Mouse (Mus musculus): ENCODE measurements at regions not wholly inside any gene's neighbourhood (a gene's known extent, or its start where the extent isn't known, plus 50 kb on each side); places are given as distances from the start of the nearest gene placed in this dataset.
"Not testable (repeated sequence)": the region's sequence is repeated elsewhere in the genome, so short reads cannot be mapped to it uniquely, and the experiment has no call there.

DNA sequence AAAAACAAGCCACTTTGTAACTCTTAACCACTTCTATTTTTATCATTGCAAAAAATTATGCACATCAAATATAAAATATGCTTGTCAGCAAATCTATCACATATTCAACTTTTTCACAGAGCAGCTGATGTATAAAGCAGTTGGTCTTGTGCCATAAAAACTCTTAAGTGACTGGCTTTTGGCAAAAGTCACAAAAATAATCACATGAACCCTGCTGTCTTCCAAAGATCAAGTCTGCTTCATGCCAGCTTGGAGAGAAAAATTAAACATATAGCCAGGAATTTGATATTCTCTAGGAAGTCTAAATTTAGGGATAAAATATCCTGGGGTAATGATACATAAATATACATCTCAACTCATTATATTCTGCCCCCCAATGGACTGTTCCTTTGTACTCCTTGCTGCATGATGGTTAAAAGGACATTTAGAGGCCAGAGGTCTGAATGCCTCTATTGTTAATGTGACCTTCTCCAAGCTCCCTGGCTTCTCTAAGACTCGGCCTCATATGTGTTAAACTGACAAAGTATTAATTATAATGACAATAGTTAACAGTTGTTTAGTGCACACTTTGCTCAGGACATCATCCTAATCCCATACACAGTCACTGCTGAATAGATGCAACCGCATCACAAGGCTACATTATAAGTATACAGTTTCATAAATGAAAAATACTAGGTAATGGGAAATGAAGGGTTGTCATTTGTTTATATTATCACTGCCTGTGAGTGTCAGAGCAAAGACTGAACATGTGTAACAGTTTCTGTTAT, 422.9 kb upstream of the Hs3st1 start:
- Histone ChIP-seq H3K9ac (replicated peaks; ENCODE audit: low read depth, low read length) (no peak overlapping the region), H3K4me2 (ENCODE audit: low read depth, low read length) (no peak overlapping the region), H3K4me3 (ENCODE audit: low read depth, low read length) (no peak overlapping the region), H3K9me3 (ENCODE audit: control insufficient read depth, low read length) (no peaks in the 10 kb centered on the region), H3K36me3 (ENCODE audit: control insufficient read depth, insufficient read depth, low read length) (no peaks in the 10 kb centered on the region), H3K27ac (ENCODE audit: low read depth, low read length) (no peak overlapping the region), H3K4me1 (ENCODE audit: control insufficient read depth, insufficient read depth, low read length) (no peaks in the 10 kb centered on the region), H3K27me3 (ENCODE audit: control insufficient read depth, insufficient read depth, low read length) (no peaks in the 10 kb centered on the region)
- no peak for ATAC-seq (ENCODE audit: low read depth)
- 39% methylated on average over 2 of the region's 2 CpGs for WGBS

DNA sequence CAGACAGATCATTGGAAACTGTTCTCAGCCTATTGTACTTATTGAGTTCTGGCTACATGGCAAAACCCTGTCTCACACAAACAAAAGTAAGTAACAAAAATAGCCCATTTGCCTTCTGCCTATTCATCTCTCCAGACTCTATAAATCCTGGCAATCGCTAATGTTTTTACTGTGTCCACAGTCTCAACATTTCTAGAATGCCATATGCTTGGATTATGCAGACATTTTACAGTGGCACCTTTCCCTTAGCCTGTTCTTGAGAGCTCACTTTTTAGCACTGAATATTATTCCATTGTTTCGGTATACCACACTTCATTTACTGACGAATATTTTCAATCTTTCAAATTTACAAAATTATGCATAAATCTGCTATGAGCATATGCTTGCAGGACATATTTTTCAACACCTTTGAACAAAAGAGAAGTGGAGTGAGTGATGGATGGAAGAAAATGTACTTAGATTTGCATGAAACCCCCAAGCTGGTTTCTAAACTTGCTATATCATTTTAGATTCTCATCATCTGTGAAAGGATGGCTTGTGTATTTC, 381.5 kb upstream of the Hs3st1 start:
- Histone ChIP-seq H3K9me3 (ENCODE audit: control insufficient read depth, low read length) (no peaks in the 10 kb centered on the region), H3K4me3 (ENCODE audit: low read depth, low read length) (no peak overlapping the region), H3K4me1 (ENCODE audit: control insufficient read depth, insufficient read depth, low read length) (no peaks in the 10 kb centered on the region), H3K36me3 (ENCODE audit: control insufficient read depth, insufficient read depth, low read length) (no peaks in the 10 kb centered on the region), H3K9ac (replicated peaks; ENCODE audit: low read depth, low read length) (no peak overlapping the region), H3K27ac (ENCODE audit: low read depth, low read length) (no peak overlapping the region), H3K27me3 (ENCODE audit: control insufficient read depth, insufficient read depth, low read length) (no peaks in the 10 kb centered on the region), H3K4me2 (ENCODE audit: low read depth, low read length) (no peak overlapping the region)
- WGBS, result 92% methylated on average over 3 of the region's 3 CpGs
- ATAC-seq (ENCODE audit: low read depth), result no peak

DNA sequence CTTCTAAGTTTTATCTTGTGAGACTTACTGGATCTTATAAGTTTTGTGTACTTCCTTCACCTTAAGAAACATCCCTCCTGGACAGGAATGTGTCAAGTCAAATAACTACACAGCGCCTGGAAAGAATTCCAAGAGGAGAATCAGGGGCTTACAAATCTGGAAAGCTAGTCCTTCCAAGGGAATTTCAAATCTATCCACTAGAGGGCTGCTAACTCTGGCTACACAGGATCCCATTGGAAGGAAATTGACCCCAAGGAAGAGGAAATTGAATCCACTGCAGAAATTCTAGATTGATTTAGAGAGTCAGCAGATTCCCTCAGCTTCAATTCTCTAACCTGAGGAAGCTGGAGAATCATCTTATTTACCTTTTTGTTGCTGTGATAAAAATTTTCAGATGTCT, 369.1 kb upstream of the Hs3st1 start:
- Histone ChIP-seq H3K9ac (replicated peaks; ENCODE audit: low read depth, low read length) (no peak overlapping the region), H3K9me3 (ENCODE audit: control insufficient read depth, low read length) (no peaks in the 10 kb centered on the region), H3K4me3 (ENCODE audit: low read depth, low read length) (no peak overlapping the region), H3K27me3 (ENCODE audit: control insufficient read depth, insufficient read depth, low read length) (no peaks in the 10 kb centered on the region), H3K27ac (ENCODE audit: low read depth, low read length) (no peak overlapping the region), H3K4me2 (ENCODE audit: low read depth, low read length) (no peak overlapping the region), H3K4me1 (ENCODE audit: control insufficient read depth, insufficient read depth, low read length) (no peaks in the 10 kb centered on the region), H3K36me3 (ENCODE audit: control insufficient read depth, insufficient read depth, low read length) (no peaks in the 10 kb centered on the region)
- no peak for ATAC-seq (ENCODE audit: low read depth)
- 74% methylated on average over 1 of the region's 1 CpGs for WGBS

DNA sequence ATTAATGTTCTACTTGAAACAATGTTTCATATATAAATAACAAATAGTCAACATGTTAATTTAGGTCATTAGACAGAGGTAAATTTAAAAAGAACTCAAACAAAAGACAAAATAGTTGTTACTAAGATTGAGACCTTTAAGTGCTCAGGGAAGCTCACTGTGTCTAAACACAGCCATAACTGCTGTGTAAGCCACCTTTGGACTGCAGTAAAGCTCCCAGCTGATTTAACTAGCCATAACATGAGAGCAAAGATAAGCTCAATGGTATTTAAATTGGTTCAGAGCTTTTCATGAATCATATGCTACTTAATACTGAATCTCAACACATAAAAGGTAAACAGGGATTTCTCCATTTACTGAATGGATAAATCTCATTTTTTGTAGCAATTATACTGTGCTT, 361.6 kb upstream of the Hs3st1 start:
- no peak overlapping the region for H3K27ac ChIP-seq (ENCODE audit: low read depth, low read length)
- no peak overlapping the region for H3K9ac ChIP-seq (replicated peaks; ENCODE audit: low read depth, low read length)
- no peaks in the 10 kb centered on the region for H3K4me1 ChIP-seq (ENCODE audit: control insufficient read depth, insufficient read depth, low read length)
- H3K27me3 ChIP-seq (ENCODE audit: control insufficient read depth, insufficient read depth, low read length), result no peaks in the 10 kb centered on the region
- H3K36me3 ChIP-seq (ENCODE audit: control insufficient read depth, insufficient read depth, low read length), result no peaks in the 10 kb centered on the region
- H3K9me3 ChIP-seq (ENCODE audit: control insufficient read depth, low read length), result no peaks in the 10 kb centered on the region
- no peak overlapping the region for H3K4me3 ChIP-seq (ENCODE audit: low read depth, low read length)
- no peak overlapping the region for H3K4me2 ChIP-seq (ENCODE audit: low read depth, low read length)
- no peak for ATAC-seq (ENCODE audit: low read depth)

DNA sequence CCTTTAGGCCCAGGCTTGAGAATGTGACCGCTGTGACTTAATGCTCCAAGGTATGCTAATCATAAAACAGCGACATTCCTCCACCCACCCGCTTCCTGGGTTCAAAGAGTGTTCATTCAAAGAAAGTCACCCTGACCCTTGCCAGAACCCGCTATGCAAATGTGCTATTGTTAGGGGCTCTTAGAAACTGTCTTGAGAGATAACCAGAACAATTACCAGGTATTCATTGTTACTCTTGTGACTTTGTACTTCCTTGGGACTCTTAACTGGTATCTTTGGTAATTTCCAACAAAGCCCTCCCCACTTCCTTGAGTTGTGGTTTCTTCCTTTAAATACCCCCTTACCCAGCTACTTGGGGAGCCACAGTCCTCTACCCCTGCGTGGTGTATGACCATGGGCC, 334.3 kb upstream of the Hs3st1 start:
- ATAC-seq (ENCODE audit: low read depth); H3K27ac ChIP-seq (ENCODE audit: low read depth, low read length); H3K4me3 ChIP-seq (ENCODE audit: low read depth, low read length); H3K4me1 ChIP-seq (ENCODE audit: control insufficient read depth, insufficient read depth, low read length); H3K9ac ChIP-seq (replicated peaks; ENCODE audit: low read depth, low read length); H3K36me3 ChIP-seq (ENCODE audit: control insufficient read depth, insufficient read depth, low read length); H3K27me3 ChIP-seq (ENCODE audit: control insufficient read depth, insufficient read depth, low read length); H3K4me2 ChIP-seq (ENCODE audit: low read depth, low read length); H3K9me3 ChIP-seq (ENCODE audit: control insufficient read depth, low read length): not testable (repeated sequence)
- 86% methylated on average over 5 of the region's 5 CpGs for WGBS

DNA sequence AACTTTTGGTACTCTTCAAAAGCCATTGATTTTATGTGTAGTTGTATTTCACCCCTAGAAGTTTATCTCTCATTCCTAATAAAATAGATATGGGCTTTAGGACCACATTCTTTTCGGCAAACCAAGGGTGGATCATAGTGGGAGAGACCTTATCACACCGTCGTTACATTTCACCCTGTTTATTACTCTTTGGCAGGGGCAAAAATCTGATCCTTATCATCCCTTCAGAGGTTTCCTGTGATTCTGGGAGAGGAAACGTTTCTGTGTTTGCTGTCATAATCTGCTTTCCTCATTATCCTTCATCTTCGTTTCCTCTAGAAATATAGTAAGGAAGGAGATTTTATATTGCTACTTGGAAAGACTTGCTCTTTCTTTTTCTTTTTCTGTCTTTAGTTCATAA, 290.0 kb upstream of the Hs3st1 start:
- Histone ChIP-seq H3K27ac (ENCODE audit: low read depth, low read length) (no peak overlapping the region), H3K4me3 (ENCODE audit: low read depth, low read length) (no peak overlapping the region), H3K9me3 (ENCODE audit: control insufficient read depth, low read length) (no peaks in the 10 kb centered on the region), H3K4me1 (ENCODE audit: control insufficient read depth, insufficient read depth, low read length) (no peaks in the 10 kb centered on the region), H3K4me2 (ENCODE audit: low read depth, low read length) (no peak overlapping the region), H3K9ac (replicated peaks; ENCODE audit: low read depth, low read length) (no peak overlapping the region), H3K27me3 (ENCODE audit: control insufficient read depth, insufficient read depth, low read length) (no peaks in the 10 kb centered on the region), H3K36me3 (ENCODE audit: control insufficient read depth, insufficient read depth, low read length) (no peaks in the 10 kb centered on the region)
- no peak for ATAC-seq (ENCODE audit: low read depth)
- 79% methylated on average over 5 of the region's 5 CpGs for WGBS

DNA sequence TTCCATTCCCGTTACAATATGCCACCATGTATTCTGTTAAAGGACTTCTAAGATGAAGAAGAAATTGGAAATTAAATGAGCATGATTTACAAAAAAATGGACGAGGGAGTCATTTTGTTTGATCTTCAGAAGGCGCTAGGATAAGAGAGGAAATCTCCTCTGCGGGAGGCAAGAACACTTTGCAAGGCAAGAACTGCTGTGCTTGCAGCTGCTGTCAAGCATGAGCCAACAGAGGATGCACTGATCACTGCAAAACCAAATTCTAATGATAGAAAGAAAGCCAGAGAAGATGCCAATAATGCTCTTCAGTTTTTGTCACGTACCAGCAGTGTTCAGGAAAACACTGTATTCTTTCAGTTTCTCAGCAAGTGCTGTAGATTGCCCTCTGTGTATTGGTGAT, 279.2 kb upstream of the Hs3st1 start:
- no peaks in the 10 kb centered on the region for H3K4me1 ChIP-seq (ENCODE audit: control insufficient read depth, insufficient read depth, low read length)
- no peaks in the 10 kb centered on the region for H3K36me3 ChIP-seq (ENCODE audit: control insufficient read depth, insufficient read depth, low read length)
- ATAC-seq (ENCODE audit: low read depth), result no peak
- no peaks in the 10 kb centered on the region for H3K9me3 ChIP-seq (ENCODE audit: control insufficient read depth, low read length)
- no peak overlapping the region for H3K9ac ChIP-seq (replicated peaks; ENCODE audit: low read depth, low read length)
- no peaks in the 10 kb centered on the region for H3K27me3 ChIP-seq (ENCODE audit: control insufficient read depth, insufficient read depth, low read length)
- H3K4me3 ChIP-seq (ENCODE audit: low read depth, low read length), result no peak overlapping the region
- no peak overlapping the region for H3K4me2 ChIP-seq (ENCODE audit: low read depth, low read length)
- H3K27ac ChIP-seq (ENCODE audit: low read depth, low read length), result no peak overlapping the region
- WGBS, result 83% methylated on average over 5 of the region's 5 CpGs

DNA sequence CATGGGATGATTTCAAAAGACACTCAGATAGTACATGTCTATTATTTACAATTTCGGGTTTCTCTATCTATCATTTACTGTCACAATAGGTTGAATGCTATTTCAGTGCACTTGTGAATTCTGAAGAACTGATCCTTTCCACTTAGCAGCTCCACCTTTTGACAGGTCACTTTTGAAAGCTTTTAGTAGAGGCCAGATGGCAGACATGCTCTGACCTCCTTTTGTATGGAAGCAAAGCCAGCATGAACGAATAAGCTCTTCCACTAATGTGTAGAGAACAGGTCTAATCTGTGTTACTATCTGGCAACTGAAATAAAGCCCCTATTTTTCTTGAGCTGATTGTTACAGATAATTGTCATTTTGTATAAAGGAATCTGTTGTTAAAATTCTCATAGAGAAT, 278.4 kb upstream of the Hs3st1 start:
- Histone ChIP-seq H3K4me1 (ENCODE audit: control insufficient read depth, insufficient read depth, low read length) (no peaks in the 10 kb centered on the region), H3K4me3 (ENCODE audit: low read depth, low read length) (no peak overlapping the region), H3K27me3 (ENCODE audit: control insufficient read depth, insufficient read depth, low read length) (no peaks in the 10 kb centered on the region), H3K4me2 (ENCODE audit: low read depth, low read length) (no peak overlapping the region), H3K9me3 (ENCODE audit: control insufficient read depth, low read length) (no peaks in the 10 kb centered on the region), H3K9ac (replicated peaks; ENCODE audit: low read depth, low read length) (no peak overlapping the region), H3K27ac (ENCODE audit: low read depth, low read length) (no peak overlapping the region), H3K36me3 (ENCODE audit: control insufficient read depth, insufficient read depth, low read length) (no peaks in the 10 kb centered on the region)
- 84% methylated on average over 2 of the region's 2 CpGs for WGBS
- no peak for ATAC-seq (ENCODE audit: low read depth)

DNA sequence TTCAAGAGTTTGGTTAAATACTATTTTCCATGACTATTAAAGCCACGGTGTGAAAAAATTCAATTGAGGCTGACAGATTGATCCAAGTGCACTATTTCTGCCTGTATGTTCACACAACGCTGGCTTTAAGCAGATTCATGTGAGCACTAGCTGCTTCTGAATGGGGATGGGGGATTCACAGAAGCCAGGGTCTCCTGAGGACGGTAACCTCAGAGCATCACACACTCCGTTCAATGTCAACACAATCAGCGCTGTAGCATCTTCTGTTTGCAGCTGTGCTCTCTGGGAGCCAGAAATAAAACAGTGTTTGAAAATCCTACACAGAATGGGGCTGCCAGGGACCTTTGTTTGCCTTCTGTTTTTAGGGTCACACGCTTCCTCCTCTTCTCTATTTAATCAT, 275.0 kb upstream of the Hs3st1 start:
- Histone ChIP-seq H3K4me2 (ENCODE audit: low read depth, low read length) (no peak overlapping the region), H3K4me1 (ENCODE audit: control insufficient read depth, insufficient read depth, low read length) (no peaks in the 10 kb centered on the region), H3K9ac (replicated peaks; ENCODE audit: low read depth, low read length) (no peak overlapping the region), H3K27me3 (ENCODE audit: control insufficient read depth, insufficient read depth, low read length) (no peaks in the 10 kb centered on the region), H3K36me3 (ENCODE audit: control insufficient read depth, insufficient read depth, low read length) (no peaks in the 10 kb centered on the region), H3K4me3 (ENCODE audit: low read depth, low read length) (no peak overlapping the region), H3K27ac (ENCODE audit: low read depth, low read length) (no peak overlapping the region), H3K9me3 (ENCODE audit: control insufficient read depth, low read length) (no peaks in the 10 kb centered on the region)
- WGBS, result 77% methylated on average over 6 of the region's 6 CpGs
- ATAC-seq (ENCODE audit: low read depth), result no peak
